Mouse (Mus musculus) left cerebral cortex, postnatal 36 days (tissue): ENCODE measurements around the gene Lrrc4b. TPM values are rescaled to one million over a fixed set of nuclear protein-coding genes. Genes with fewer than 3 reads are reported as not detected.

ENCODE experiments used
- DNase-seq, 2 experiments: peaks; one replicate each; pipeline ENCODE4 v3.0.0; 2021 to 2022; ENCODE audit warnings: low spot score in 2 of 2, mixed read lengths in 1 of 2
- intact Hi-C: fragments of 180-260 bp; cut with DNase I; formaldehyde crosslinking; loops from one replicate; pipeline ENCODE4 v1.15.1; 2025
- microRNA-seq: library from miRNA; unstranded; fragments of <30 nt; microRNA quantifications from one replicate; pipeline ENCODE4 v1.2.0, GENCODE M21; 2022
- total RNA-seq, 2 experiments: library from RNA; stranded (reverse); gene quantifications; 2 replicates each; pipeline ENCODE4 v1.2.3; 2021

Lrrc4b gene
- total RNA-seq, 2 experiments from 2014 or later = 282 to 313 TPM

DNA sequence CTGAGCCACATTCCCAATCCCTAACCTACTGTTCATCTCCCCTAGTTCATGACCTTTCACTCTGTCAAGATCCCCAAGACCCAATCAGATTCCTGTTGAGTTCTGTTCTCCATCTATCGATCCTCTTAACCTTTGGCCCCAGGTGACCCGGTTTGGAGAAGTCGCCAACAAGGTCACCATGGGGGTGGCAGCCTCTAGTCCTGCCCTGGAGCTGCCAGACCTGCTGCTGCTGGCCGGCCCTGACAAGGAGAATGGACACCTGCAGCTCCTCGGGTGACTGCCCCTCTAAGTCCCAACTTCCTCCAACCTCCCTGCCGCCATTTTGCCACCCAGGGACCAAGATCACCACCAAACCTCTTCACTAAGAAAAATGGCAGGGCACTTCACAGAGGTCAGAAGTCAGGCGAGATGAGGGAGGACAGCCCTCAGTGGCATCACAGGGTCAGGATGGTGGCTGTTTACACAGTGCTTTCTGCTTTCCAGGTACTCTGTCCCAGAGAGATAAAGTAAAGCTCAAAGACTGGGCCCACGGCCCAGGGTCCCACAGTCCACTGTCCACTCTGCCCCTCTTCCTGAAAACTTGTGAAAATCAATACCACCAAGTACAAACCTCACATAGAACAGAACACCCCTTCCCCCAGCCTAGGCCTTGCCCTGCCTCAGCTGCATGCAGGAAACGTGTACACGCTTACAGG lies 68.7 kb downstream of the Lrrc4b start:
- DNase-seq = no peak
- intact Hi-C loops = no loop called here

DNA sequence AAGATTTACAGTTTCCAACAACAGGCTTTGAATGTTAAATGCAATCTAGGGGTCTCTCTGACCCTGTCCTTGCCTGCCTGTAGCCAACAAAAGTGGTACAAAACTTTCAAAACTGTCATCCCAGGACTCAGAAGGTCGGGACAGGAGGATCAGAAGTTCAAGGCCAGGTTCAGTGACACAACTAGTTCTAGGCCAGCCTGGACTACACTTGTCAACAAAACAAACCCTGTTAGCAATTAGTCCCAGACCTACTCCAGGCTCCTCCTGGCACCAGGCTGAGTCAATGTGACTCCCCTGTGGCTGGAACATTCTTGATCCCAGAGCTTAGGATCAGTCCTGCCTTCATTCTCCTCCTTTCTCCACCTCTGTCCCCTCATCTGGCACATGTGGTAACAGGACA lies 70.1 kb downstream of the Lrrc4b start:
- intact Hi-C loops = no loop called here
- DNase-seq = no peak

DNA sequence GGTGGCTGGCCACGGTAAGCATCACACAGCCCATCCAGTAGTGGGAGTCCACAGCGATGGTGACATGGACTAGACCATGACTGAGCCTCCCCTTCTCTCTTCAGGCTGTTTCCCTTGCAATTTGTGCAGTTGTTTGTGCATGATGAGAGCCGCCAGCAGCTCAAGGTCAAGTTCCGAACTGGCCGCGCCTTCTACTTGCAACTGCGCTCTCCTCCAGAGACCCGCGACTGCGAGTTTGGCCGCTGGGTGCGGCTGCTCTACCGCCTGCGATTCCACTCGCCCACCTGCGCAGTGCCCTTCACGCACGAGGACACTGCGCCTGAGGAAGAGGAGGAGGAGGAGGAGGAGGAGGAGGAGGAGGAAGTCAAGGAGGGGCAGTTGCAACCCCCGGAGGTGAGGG lies 71.2 kb downstream of the Lrrc4b start:
- DNase-seq = no peak
- intact Hi-C loops = loop anchor here (2.0 kb wide), 1 partner anchor 51 kb away; no protein-coding TSS in a partner anchor

DNA sequence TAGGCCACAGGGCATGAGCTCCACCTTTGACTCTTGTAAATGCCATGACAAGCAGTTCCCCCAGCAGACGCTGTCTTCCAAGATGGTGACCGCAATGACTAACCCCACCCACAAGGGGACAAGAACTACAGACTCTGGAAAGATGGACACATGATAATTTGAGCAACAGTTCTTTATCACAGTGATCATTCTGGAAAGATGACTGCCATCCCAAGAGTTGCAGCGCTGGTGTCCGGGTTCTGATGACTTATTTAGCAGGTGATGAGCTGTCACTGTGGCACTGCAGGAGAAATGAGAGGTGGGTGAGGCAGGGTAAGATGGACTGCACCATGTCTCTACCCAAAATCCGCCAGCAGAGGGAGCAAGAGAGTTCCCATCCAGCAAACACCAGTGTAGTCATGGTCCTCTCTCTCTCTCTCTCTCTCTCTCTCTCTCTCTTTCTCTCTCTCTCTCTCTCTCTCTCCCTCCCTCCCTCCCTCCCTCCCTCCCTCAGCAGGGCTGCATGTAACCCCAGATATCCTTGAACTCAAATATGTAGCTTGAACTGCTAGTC lies 72.8 kb downstream of the Lrrc4b start:
- peak; percentile 63 to 76 for DNase-seq
- intact Hi-C loops = loop anchor here (2.0 kb wide), 1 partner anchor 49 kb away; no protein-coding TSS in a partner anchor

DNA sequence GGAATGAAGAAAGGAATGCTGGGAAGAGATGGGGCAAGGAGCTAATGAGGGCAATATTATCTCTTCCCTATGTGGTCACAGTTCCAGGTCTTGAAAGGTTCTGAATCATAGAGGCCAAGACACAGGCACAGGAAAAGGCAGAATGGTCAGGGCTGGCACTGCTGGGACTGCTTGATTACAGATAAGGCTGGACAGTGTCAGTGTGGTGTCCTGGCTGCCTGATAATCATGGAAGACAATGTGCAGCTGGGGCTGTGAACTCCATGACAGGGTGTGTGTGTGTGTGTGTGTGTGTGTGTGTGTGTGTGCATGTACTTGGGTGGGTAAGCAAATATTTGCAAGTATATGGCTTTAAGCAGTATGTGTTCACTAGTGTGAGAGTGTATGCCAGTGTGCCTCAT lies 78.7 kb downstream of the Lrrc4b start:
- intact Hi-C loops = no loop called here
- no peak for DNase-seq

Small RNAs within 50 kb of the gene (microRNA-seq; reads per million reads assigned to microRNA genes)
- 9.6 reads per million, percentile 29 among the genes with 10 or more reads in this experiment for gene Mir7052

Other genes starting within 250 kb of the Lrrc4b start
- gene Klk1b24, start 240.8 kb upstream of the Lrrc4b start, total RNA-seq = not detected
- not detected for gene Klk1b3, start 230.8 kb upstream of the Lrrc4b start, total RNA-seq
- gene Klk1b4, start 221.6 kb upstream of the Lrrc4b start, total RNA-seq = not detected
- not detected for gene Klk1b5, start 213.1 kb upstream of the Lrrc4b start, total RNA-seq
- not detected for gene Klk1, start 203.7 kb upstream of the Lrrc4b start, total RNA-seq
- not detected for gene Gm36864, start 192.8 kb upstream of the Lrrc4b start, total RNA-seq
- gene 1700028J19Rik, start 182.3 kb upstream of the Lrrc4b start, total RNA-seq = 1 to 10 TPM; 1.4 to 2.1 TPM
- gene 2410002F23Rik, start 182.3 kb upstream of the Lrrc4b start, total RNA-seq = 10 to 100 TPM; 70.3 to 70.5 TPM
- not detected for gene Acp4, start 171.6 kb upstream of the Lrrc4b start, total RNA-seq
- not detected for gene Gm15517, start 167.6 kb upstream of the Lrrc4b start, total RNA-seq
- gene Clec11a, start 122.1 kb upstream of the Lrrc4b start, total RNA-seq = 1 to 10 TPM; 3.9 to 4.0 TPM
- 100 to 1,000 TPM; 586 to 632 TPM for gene Shank1, start 118.8 kb upstream of the Lrrc4b start, total RNA-seq
- 10 to 100 TPM; 58.3 to 70.5 TPM for gene Syt3, start 44.9 kb upstream of the Lrrc4b start, total RNA-seq
- gene 1700008O03Rik, start 43.2 kb upstream of the Lrrc4b start, total RNA-seq = 1 to 10 TPM; 2.0 to 2.1 TPM
- 10 to 100 TPM in 1 of 2 experiments, 1 to 10 TPM in 1; 6.8 to 10.4 TPM for gene Aspdh, start 36.4 kb downstream of the Lrrc4b start, total RNA-seq
- gene Josd2, start 39.0 kb downstream of the Lrrc4b start, total RNA-seq = 10 to 100 TPM; 76.5 to 77.6 TPM
- gene Emc10, start 67.5 kb downstream of the Lrrc4b start, total RNA-seq = 100 to 1,000 TPM; 169 to 185 TPM
- gene Fam71e1, start 67.6 kb downstream of the Lrrc4b start, total RNA-seq = 10 to 100 TPM; 18.9 to 20.2 TPM
- gene Mybpc2, start 95.6 kb downstream of the Lrrc4b start, total RNA-seq = under 1 TPM in 1 of 2 experiments, not detected in 1; 0.12 TPM
- gene Spib, start 103.1 kb downstream of the Lrrc4b start, total RNA-seq = not detected
- gene Pold1, start 119.8 kb downstream of the Lrrc4b start, total RNA-seq = 1 to 10 TPM; 7.5 to 7.6 TPM
- gene Nr1h2, start 124.9 kb downstream of the Lrrc4b start, total RNA-seq = 10 to 100 TPM; 73.1 to 78.3 TPM
- gene Napsa, start 143.4 kb downstream of the Lrrc4b start, total RNA-seq = not detected
- 100 to 1,000 TPM in 1 of 2 experiments, 10 to 100 TPM in 1; 97.6 to 107 TPM for gene Kcnc3, start 161.6 kb downstream of the Lrrc4b start, total RNA-seq
- gene Myh14, start 241.8 kb downstream of the Lrrc4b start, total RNA-seq = 10 to 100 TPM; 17.7 to 20.6 TPM